Mouse (Mus musculus) left cerebral cortex, adult 18-20 months (tissue): ENCODE data around the gene Scd1. TPM values are rescaled to one million over a fixed set of nuclear protein-coding genes. Genes with fewer than 3 reads are reported as not detected.

ENCODE experiments used
- DNase-seq, 2 experiments: peaks; one replicate each; pipeline ENCODE4 v3.0.0; 2021 to 2022; ENCODE audit warnings: low spot score in 2 of 2, mixed read lengths in 1 of 2
- total RNA-seq, 2 experiments: library from RNA; stranded (reverse); gene quantifications; 2 replicates each; pipeline ENCODE4 v1.2.3; 2021

The Scd1 gene
- total RNA-seq, 2 experiments from 2014 or later: 126 to 146 TPM

- no peak for DNase-seq
These were observed 7.0 kb downstream of the Scd1 start for GRCm38 (mm10) chr19:44400484-44401197.

- no peak for DNase-seq
These were observed 7.6 kb downstream of the Scd1 start for GRCm38 (mm10) chr19:44400076-44400475.

- DNase-seq: no peak
These were observed 10.9 kb downstream of the Scd1 start for GRCm38 (mm10) chr19:44396742-44397141.

GRCm38 (mm10) chr19:44394972-44395371, 12.7 kb downstream of the Scd1 start:
- no peak for DNase-seq

GRCm38 (mm10) chr19:44393962-44394422, 13.7 kb downstream of the Scd1 start:
- no peak for DNase-seq

GRCm38 (mm10) chr19:44392339-44393009, 15.2 kb downstream of the Scd1 start:
- no peak for DNase-seq

- DNase-seq: no peak
These were observed 15.8 kb downstream of the Scd1 start for GRCm38 (mm10) chr19:44391856-44392255.

GRCm38 (mm10) chr19:44389507-44389906, 18.2 kb downstream of the Scd1 start:
- DNase-seq: no peak

GRCm38 (mm10) chr19:44388475-44389428, 18.9 kb downstream of the Scd1 start:
- DNase-seq: peak; percentile 85 to 90

GRCm38 (mm10) chr19:44387746-44388474, 19.8 kb downstream of the Scd1 start:
- no peak for DNase-seq

- DNase-seq: no peak
These were observed 20.5 kb downstream of the Scd1 start for GRCm38 (mm10) chr19:44387089-44387671.

GRCm38 (mm10) chr19:44385887-44386498, 21.7 kb downstream of the Scd1 start:
- DNase-seq: no peak

GRCm38 (mm10) chr19:44382682-44383321, 24.9 kb downstream of the Scd1 start:
- no peak for DNase-seq

- DNase-seq: no peak
These were observed 27.6 kb downstream of the Scd1 start for GRCm38 (mm10) chr19:44380065-44380464.

- no peak for DNase-seq
These were observed 28.6 kb downstream of the Scd1 start for GRCm38 (mm10) chr19:44379090-44379489.

GRCm38 (mm10) chr19:44377629-44378375, 29.9 kb downstream of the Scd1 start:
- DNase-seq: no peak

GRCm38 (mm10) chr19:44376511-44376951, 31.1 kb downstream of the Scd1 start:
- DNase-seq: no peak

GRCm38 (mm10) chr19:44372969-44373368, 34.7 kb downstream of the Scd1 start:
- DNase-seq: peak; percentile 67 to 87

- DNase-seq: no peak
These were observed 37.4 kb downstream of the Scd1 start for GRCm38 (mm10) chr19:44370231-44370630.
